Mouse (Mus musculus) frontal cortex, adult (tissue): ENCODE measurements at regions not wholly inside any gene's neighbourhood (a gene's known extent, or its start where the extent isn't known, plus 50 kb on each side); places are given as distances from the start of the nearest gene placed in this dataset.

Source experiments
- ATAC-seq: cut with Nextera tagmentation; 2 replicates; pipeline ENCODE4 v1.9.2; 2017; ENCODE audit warnings: mild to moderate bottlenecking, moderate library complexity, mixed read lengths; ENCODE audit not compliant: low TSS enrichment

- ATAC-seq = no peak
Measured at GRCm38 (mm10) chr14:24876508-24876907, 389.6 kb downstream of the Rps24 start.

DNA sequence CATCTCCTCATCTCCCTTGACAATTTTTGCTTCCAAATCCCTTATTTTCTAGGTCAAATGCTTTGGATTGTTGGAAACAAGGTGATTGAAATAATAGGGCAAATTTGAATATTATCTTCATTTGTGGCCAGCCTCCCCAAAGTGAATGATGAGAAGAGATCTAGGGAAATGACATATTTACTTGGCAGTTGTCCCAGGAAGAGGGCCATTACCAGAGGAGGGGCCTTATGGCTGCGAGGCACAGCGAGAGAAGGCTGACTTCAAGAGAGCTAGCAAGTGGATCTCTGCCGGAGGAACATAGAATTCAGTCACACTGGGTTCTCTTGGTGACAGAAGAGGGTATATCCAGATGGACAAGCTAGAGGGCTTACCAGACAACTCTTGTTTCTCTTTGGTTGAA lies 390.9 kb downstream of the Rps24 start:
- no peak for ATAC-seq

- ATAC-seq = no peak
Measured at GRCm38 (mm10) chr14:24886164-24886563, 399.2 kb downstream of the Rps24 start.

DNA sequence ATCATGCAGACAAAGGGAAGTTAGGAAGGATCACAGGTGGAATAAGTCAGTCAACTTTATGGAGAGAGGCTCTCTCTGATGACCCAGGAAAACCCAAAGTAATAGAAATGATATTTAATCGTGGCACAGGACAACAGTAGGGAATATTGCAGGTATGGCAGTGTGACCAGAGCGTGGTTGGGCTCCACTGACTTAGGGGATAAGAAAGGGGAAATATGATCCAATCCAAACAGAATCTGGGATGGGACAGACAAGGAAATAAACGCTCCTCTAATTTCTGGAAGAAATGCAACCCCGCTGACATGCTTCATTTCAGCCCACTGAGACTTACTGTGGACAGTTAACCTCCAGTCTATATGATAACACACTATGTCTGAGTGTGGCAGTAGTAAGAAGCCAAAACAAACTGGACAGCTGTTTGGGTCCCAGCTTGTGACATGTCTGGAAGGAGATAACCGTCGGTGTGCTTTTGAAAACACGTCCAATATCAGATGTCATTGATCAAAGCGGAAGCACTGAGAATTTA lies 400.0 kb downstream of the Rps24 start:
- no peak for ATAC-seq

GRCm38 (mm10) chr14:24890856-24891255 lies 403.9 kb downstream of the Rps24 start:
- ATAC-seq = peak; percentile 80

DNA sequence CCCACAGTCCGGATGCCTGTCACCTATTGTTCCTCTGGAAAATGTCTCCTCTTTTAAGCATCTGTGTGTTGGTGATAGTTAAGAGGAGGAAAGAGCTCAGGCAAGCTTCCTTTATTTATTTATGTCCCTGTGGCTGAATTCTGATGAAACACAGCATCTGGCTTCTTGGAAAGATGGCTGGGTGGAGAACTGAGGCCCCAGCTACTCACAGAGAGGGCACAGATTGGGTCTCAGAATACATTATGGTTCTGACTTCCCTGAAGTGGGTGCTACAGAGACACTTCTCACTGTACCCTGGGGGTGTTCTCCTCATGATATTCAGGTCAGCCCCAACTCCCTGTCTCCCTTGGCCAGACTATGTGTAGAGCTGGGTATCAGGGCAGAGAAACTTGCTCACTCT lies 408.3 kb downstream of the Rps24 start:
- no peak for ATAC-seq

DNA sequence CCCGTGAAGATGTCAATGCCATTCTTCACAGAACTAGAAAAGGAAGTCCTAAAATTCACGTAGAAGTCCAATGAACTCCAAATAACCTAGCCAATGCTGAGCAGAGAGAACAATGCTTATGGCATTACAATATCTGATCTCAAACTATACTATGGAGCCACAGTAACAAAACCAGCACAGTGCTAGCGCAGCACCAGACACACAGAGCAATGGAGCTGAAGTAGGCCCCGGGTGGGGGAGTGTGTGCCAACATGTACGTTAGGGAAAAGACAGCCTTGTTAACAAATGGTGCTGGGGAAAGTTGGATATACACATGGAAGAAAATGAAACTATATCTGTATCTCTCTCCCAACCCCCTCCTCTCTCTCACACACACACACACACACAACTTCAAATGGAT lies 409.8 kb downstream of the Rps24 start:
- no peak for ATAC-seq

- ATAC-seq = peak; percentile 70
Measured at GRCm38 (mm10) chr14:24900501-24901179, 413.7 kb downstream of the Rps24 start.

DNA sequence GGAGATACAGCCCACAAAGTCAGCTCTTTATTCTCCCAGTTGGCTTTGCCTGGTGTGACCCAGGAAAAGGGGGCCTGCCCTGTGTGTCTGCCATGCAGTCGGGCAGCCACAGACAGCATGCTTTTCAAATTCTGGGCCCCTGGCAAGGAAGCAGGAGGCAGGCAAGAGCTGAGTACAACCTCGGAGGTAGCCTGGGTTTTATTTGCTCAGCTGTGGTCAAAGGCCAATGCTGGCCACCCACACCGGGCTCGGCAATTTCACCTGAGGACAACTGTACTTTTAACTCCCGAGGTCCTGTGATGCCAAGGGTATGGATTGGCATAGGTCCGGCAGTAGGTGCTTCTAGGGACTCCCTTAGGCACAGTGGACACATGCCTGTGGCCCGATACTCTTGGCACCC lies 414.8 kb downstream of the Rps24 start:
- ATAC-seq = no peak

DNA sequence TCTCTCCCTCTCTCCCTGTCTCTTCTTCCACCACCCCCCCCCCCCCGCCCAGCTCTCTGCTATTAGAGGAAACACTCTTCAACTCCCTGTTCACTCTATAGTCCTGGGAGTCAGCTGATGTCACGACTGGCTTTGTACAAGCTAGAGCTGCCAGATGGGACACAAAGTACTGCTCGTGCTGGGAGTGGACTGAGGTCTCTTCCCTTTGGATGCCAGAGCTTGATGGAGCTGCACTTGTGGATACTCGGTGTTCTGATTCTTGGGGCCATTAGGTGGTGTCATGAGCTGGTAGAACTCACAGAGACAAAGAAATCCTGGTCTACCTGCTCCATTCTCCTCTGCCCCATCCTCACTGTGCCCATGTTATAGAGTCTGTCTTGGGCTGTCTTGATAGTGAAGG lies 415.9 kb downstream of the Rps24 start:
- ATAC-seq = peak; percentile 41; the same call in 1 of the 2 replicates

DNA sequence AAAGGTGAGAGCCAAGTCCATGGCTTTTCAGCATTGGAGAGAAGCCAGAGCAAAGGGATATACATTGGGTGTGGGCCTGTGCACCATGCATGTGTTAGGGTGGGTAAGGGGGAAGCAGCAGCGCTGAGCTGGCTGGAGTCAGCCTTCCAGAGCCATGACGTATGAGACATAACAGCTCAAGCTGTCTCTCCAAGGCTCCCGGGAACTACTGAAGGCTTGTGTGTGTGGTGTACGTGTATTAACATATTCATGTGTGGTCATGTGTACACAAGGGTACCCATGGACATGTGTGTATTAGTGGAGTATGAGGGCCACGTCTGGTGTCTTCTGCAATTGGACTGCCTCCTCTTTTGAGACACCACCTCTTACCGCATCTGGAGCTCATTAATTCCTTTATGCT lies 417.8 kb downstream of the Rps24 start:
- ATAC-seq = no peak

DNA sequence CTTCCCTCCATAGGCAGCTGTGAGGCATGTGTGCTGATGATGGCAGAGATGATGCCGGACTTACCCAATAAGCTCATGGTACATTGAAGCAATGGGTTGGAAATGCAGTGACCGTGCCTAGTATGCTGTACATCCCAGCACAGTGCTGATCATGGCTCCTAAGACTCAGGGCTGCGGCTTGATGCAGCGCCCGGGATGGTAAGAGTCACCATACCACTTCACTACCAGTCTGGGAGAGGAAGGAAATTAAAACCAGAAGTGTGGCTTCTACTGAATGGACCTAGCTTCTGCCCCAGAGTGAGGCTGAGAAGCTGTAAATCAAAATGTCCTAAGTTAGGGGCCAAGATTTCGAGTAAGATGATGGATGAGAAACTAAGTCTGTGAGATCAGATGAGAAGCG lies 420.0 kb downstream of the Rps24 start:
- ATAC-seq = no peak

- no peak for ATAC-seq
Measured at GRCm38 (mm10) chr14:24908377-24908776, 421.5 kb downstream of the Rps24 start.

DNA sequence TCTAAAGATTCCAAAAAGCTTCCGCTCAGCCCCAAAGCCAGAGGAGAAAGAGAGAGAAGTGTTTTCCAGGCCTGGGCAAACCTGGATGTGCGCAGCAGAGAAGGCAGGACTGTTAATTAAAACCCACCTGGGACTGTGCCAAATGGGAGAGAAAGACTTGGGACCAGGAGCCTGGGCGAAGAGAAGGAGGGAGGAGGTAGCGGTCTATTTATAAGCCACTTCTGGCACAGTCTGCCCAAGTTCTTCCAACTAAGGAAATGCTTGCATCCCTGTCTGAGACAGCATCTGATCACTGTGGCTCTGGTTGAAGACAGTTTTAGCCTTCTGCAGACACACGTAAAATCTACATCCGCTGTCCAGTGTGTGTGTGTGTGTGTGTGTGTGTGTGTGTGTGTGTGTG lies 424.7 kb downstream of the Rps24 start:
- ATAC-seq = peak; percentile 97

DNA sequence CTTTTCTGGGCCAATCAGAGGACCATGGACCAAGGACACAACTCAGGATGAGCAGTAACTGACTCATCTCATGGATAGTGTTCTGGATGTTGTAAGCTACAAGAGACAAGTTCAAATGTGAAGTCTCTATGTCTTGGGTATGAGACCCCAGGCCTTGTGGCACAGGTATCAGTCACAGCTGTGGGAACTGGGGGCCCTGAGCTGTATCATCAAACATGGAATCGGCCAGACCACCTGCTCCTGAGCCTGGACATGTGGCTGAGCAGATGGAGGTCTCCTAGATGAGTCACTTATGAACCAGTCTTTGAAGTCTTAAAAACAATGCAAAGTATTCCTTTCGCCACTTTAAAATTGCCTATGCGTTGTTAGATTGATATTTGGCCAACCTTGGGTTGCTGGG lies 432.1 kb downstream of the Rps24 start:
- no peak for ATAC-seq

DNA sequence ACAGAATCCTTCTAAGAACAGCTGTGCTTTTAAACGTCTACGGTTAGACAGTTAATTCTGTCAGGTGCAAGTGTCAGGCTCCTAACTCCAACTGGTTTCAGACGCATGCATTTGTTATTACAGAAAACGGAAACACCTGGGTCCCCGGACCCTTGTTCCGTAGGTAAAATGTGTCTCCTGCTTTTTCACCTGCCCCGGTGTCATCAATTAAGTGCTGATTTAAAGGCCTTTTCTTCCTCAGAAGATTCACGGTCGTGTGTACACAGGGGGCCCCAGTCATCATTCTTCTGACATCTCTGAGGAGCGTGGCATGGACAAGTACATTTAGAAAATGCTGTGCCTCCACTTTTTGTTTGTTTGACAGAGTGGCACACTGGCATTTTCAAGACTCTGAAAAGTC lies 435.1 kb downstream of the Rps24 start:
- ATAC-seq = no peak

DNA sequence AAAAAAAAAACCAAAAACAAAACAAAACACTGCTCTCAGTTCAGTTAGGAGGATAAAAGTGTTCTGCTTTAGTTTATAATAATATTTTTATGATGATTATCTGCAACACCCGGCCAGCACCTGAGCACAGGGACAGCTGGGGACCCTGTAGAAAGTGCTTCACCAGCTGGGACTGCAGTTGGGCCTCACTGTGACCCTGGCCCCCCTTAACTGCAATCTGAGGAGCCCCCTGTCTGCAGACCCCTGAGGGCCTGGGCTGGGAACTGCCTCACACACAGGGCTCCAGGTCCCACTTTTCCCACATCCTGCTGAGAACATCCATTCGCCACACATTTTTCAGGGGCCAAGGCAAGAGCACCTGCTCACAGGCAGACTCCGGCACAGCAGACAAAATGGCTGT lies 437.6 kb downstream of the Rps24 start:
- no peak for ATAC-seq

- ATAC-seq = no peak
Measured at GRCm38 (mm10) chr14:24926086-24927048, 439.4 kb downstream of the Rps24 start.

DNA sequence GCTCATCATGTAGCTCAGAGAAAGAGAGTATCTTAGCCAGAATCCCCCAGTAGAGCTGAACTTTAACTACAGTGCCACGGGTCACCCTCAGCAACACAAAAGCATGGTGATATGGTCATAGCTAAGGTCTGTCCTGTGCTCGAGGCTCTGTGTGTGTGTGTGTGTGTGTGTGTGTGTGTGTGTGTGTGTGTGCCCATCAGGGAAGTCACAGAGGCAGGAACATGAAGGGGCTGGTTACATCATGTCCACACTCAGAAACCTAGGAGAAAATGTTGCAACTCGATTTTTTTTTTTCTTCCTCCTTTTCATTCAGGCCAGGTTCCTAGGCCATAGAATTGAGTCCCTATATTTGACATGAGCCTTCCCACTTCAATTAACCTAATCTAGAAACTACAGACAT lies 441.8 kb downstream of the Rps24 start:
- no peak for ATAC-seq

DNA sequence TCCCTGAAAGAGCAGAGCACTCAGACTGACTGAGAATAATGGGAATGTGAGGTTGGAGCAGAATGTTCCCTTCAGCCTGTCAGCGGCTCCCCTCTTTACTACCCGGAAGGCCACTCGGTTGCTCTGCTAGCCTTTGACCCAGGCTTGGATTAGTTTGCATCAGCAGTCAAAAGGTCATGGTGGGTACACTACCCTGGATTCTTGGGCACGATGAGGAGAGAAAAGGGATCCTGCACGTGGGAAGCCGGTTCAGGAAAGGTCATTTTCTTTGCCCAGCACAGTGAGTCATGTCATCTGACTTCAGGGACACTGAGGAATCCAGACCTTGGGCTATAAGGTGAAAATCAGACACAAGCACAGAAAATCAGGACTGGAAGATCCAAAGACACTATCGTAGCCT lies 443.3 kb downstream of the Rps24 start:
- ATAC-seq = no peak

GRCm38 (mm10) chr14:24937876-24938275 lies 451.0 kb downstream of the Rps24 start:
- no peak for ATAC-seq

DNA sequence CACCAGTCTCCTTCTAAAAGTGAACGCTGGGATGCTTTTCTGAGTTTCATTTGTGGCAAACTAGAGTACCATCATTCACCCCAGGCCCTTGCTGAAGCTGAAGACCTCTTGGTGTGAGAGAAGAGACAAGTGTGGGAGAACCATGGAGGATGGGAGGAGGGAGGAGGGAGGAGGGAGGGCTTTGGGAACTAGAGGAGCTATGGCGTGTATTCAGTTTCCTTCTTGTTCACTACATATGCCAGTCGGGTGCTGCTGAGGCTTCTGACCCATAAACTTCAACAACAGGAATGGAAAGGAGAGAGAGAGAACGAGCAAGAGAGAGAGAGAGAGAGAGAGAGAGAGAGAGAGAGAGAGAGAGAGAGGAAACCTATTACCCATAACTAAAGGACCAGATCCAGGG lies 452.1 kb downstream of the Rps24 start:
- ATAC-seq = no peak
